Mouse (Mus musculus) heart, adult 11 months (tissue): Measurements from ENCODE around the gene Olfr832.
"Not testable (repeated sequence)": the region's sequence is repeated elsewhere in the genome, so short reads cannot be mapped to it uniquely, and the experiment has no call there.

ENCODE experiments used
- DNase-seq: peaks from one replicate; pipeline ENCODE4 v3.0.0; 2022

Olfr832 gene

DNA sequence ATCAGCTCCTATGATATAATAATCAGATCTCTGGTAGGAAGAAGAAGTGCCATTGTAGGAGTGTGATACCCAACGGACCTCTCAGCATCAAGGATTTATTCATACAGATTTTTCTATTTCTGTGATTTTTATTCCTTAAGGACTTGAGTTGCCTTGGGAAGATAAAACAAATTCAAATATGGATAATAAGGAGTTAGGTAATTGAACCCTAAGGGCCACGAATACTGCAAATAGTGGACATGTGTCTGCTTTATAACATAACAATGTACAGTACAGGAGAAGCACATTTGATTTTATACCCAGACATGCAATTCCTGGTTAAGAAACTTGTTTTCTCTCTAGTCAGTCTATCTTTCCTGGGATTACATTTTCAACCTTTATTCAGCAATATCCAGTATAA is at the start of gene Olfr832:
Olfr832 (plus strand) TSS at position 301 of the 400 bp plus-strand sequence.
- not testable (repeated sequence) for DNase-seq

DNA sequence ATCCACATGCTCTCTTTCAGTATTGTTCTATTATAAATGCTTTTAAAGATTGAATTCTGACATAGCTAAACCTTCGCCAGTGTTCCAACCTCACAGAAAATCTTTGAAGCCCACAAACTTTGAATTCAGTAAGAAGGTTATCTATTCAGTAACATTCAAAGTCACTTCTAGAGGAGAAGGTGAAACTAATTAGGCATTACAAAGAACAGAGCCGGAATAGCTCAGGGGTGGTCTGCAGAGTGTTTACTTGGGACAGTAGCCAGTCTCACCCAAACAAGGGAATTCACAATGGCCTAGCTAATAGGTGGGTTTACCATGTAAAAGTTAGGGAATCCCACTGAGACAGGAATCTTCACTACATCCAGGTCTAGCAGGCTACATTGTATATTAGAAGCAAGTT is 29.2 kb upstream of the Olfr832 start:
- not testable (repeated sequence) for DNase-seq

DNA sequence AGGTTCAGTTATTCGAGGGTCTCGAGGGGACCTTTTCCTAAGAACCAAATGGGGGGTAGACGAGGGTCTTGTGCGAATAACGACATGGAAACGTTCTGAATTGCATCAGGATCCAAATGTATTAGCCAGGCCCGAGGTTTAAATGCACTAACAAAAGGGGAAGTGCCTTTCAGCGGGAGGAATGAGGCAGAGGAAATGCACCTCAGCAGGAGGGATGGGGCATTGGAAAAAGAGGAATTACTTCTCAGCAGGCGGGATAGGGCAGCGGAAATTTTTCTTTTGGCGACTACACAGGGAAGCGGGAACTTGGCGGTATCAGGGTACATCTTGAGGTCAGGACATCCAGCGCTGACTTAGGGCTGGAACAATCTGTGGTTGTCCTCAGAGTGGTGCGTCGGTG is 9.0 kb upstream of the Olfr832 start:
- DNase-seq = not testable (repeated sequence)

DNA sequence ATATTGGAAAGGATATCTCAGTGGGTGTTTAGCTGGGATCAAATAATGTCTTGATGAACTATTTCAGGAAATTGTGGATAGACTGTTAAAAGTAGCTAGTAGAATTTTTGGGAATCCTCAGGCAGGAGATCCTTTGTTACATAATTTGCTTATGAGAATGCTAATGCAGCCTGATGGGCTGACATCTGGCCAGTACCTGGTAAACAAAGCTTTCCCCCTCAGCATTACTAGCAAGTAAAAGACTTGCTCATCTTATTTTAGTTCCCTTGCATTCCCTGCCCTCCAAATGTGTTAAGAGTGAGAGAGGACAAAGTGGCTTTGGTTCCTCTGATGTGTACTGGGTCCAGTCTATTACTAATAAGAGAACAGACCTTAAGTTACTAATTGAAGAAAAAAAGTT is 25.1 kb downstream of the Olfr832 start:
- no peak for DNase-seq

DNA sequence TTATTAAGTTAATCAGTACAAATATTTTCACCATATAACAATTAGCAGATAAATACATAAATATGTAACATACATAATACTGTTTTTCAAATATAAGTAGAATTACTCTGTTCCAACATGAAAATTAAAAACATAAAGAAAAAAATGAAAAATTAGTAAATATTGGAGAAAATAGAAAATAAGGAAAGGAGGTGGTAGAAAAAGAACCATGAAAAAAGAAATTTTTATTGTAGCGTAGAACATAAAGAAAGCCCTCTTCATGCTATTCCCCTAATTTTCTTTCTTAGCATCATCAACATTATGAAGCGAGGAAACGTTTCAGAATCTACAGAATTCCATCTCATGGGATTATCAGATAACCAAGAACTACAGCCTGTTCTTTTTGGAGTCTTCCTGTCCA is 50.8 kb downstream of the Olfr832 start, which contains the start of gene Olfr834:
Olfr834 (plus strand) TSS at position 301 of the 400 bp plus-strand sequence.
- no peak for DNase-seq
